Mouse (Mus musculus) CH12.LX (cell line): ENCODE data around the gene Eps15. TPM values are rescaled to one million over a fixed set of nuclear protein-coding genes. Genes with fewer than 3 reads are reported as not detected.

ENCODE experiments used
- DNase-seq: peaks from one replicate; pipeline ENCODE4 v3.0.0-alpha.2; 2013; ENCODE audit errors: extremely low read depth
- H3K27ac ChIP-seq: 2 replicates; pipeline ENCODE4 v1.5.1; 2012; ENCODE audit warnings: low read depth, mild to moderate bottlenecking, control low read depth, moderate library complexity; ENCODE audit not compliant: insufficient read depth
- H3K27me3 ChIP-seq: replicated peaks from 2 replicates; pipeline ENCODE3; 2012; ENCODE audit warnings: inconsistent platforms
- H3K36me3 ChIP-seq, 2 experiments: replicated peaks in 1 of 2; 2 replicates each; pipeline versions ENCODE3 to v1.6.1; 2012; ENCODE audit warnings: inconsistent platforms in 1 of 2, low read length in 1 of 2, mild to moderate bottlenecking in 1 of 2, mixed read lengths in 1 of 2, moderate library complexity in 1 of 2; ENCODE audit not compliant: control insufficient read depth in 1 of 2, insufficient read depth in 1 of 2
- H3K4me1 ChIP-seq, 2 experiments: 2 replicates each; pipeline ENCODE4 v1.6.1; 2012; ENCODE audit warnings: inconsistent platforms in 1 of 2, moderate library complexity in 1 of 2; ENCODE audit not compliant: insufficient read depth in 2 of 2, control insufficient read depth in 1 of 2
- H3K4me2 ChIP-seq: 2 replicates; pipeline ENCODE4 v1.6.1; 2012; ENCODE audit warnings: low read depth, mild to moderate bottlenecking, control low read depth; ENCODE audit not compliant: poor library complexity, insufficient read depth, severe bottlenecking
- H3K4me3 ChIP-seq, 3 experiments: fragments of 150-350 bp in 1 of 3; sonication (generic) in 1 of 3; replicated peaks in 1 of 3; 2 replicates each; pipeline versions ENCODE3 to v1.5.1; 2011 to 2012; ENCODE audit warnings: low read depth in 2 of 3, low read length in 2 of 3, mild to moderate bottlenecking in 2 of 3, moderate library complexity in 2 of 3, control low read depth in 1 of 3, improper control_type of control experiment in 1 of 3, inconsistent platforms in 1 of 3, mixed read lengths in 1 of 3; ENCODE audit not compliant: poor library complexity in 1 of 3
- H3K79me2 ChIP-seq: replicated peaks from 2 replicates; pipeline ENCODE4 v1.6.1; 2012; ENCODE audit warnings: mild to moderate bottlenecking, moderate library complexity; ENCODE audit not compliant: control insufficient read depth, poor library complexity, insufficient read depth, severe bottlenecking; ENCODE audit errors: extremely low read depth
- H3K9ac ChIP-seq: 2 replicates; pipeline ENCODE4 v1.6.1; 2012; ENCODE audit warnings: low read depth, mild to moderate bottlenecking, control low read depth, moderate library complexity; ENCODE audit not compliant: insufficient read depth
- H3K9me3 ChIP-seq: replicated peaks from 2 replicates; pipeline ENCODE3; 2012; ENCODE audit warnings: low read length, inconsistent platforms, mixed read lengths
- CHD2 ChIP-seq: IDR thresholded peaks from 2 replicates; pipeline ENCODE4 v1.6.1; 2011; ENCODE audit warnings: low read length, improper control_type of control experiment
- CTCF ChIP-seq, 2 experiments: IDR thresholded peaks in 1 of 2; conservative IDR thresholded peaks in 1 of 2; 2 replicates each; pipeline ENCODE4 v1.5.1; 2011 to 2012; ENCODE audit warnings: low read depth in 2 of 2, low read length in 2 of 2, improper control_type of control experiment in 1 of 2, inconsistent platforms in 1 of 2, mild to moderate bottlenecking in 1 of 2, moderate library complexity in 1 of 2
- E2F4 ChIP-seq: IDR thresholded peaks from 2 replicates; pipeline ENCODE4 v1.6.1; 2011; ENCODE audit warnings: low read depth, low read length, improper control_type of control experiment; ENCODE audit not compliant: insufficient replicate concordance
- ELF1 ChIP-seq: IDR thresholded peaks from 2 replicates; pipeline ENCODE4 v1.6.1; 2014; ENCODE audit warnings: low read depth, mild to moderate bottlenecking, inconsistent platforms, low read length, improper control_type of control experiment
- IRF4 ChIP-seq: IDR thresholded peaks from 2 replicates; pipeline ENCODE4 v1.6.1; 2014; ENCODE audit warnings: low read depth, mild to moderate bottlenecking, inconsistent platforms, low read length, improper control_type of control experiment
- JUN ChIP-seq: IDR thresholded peaks from 2 replicates; pipeline ENCODE4 v1.6.1; 2011; ENCODE audit warnings: low read depth, mild to moderate bottlenecking, low read length, improper control_type of control experiment, moderate library complexity; ENCODE audit not compliant: insufficient read depth
- JUND ChIP-seq: conservative IDR thresholded peaks from 2 replicates; pipeline ENCODE4 v1.6.1; 2011; ENCODE audit warnings: low read depth, low read length, improper control_type of control experiment
- KAT2A ChIP-seq: IDR thresholded peaks from 2 replicates; pipeline ENCODE4 v1.6.1; 2012; ENCODE audit warnings: low read length, improper control_type of control experiment, inconsistent platforms; ENCODE audit not compliant: insufficient replicate concordance
- MAZ ChIP-seq: IDR thresholded peaks from 2 replicates; pipeline ENCODE4 v1.6.1; 2012; ENCODE audit warnings: low read depth, mild to moderate bottlenecking, inconsistent platforms, low read length, improper control_type of control experiment, moderate library complexity
- MXI1 ChIP-seq: IDR thresholded peaks from 2 replicates; pipeline ENCODE4 v1.6.1; 2011; ENCODE audit warnings: mild to moderate bottlenecking, low read depth, low read length, improper control_type of control experiment
- MYC ChIP-seq: IDR thresholded peaks from 2 replicates; pipeline ENCODE4 v1.6.1; 2011; ENCODE audit warnings: low read depth, mild to moderate bottlenecking, improper control_type of control experiment, low read length
- NELFE ChIP-seq: IDR thresholded peaks from 2 replicates; pipeline ENCODE4 v1.6.1; 2011; ENCODE audit warnings: low read depth, low read length, improper control_type of control experiment
- NRF1 ChIP-seq: IDR thresholded peaks from 2 replicates; pipeline ENCODE4 v1.6.1; 2014; ENCODE audit warnings: low read depth, mild to moderate bottlenecking, inconsistent platforms, low read length, improper control_type of control experiment, moderate library complexity
- PAX5 ChIP-seq: IDR thresholded peaks from 2 replicates; pipeline ENCODE4 v1.6.1; 2012; ENCODE audit warnings: low read length, inconsistent platforms, mixed read lengths
- RCOR1 ChIP-seq: conservative IDR thresholded peaks from 2 replicates; pipeline ENCODE4 v1.6.1; 2012; ENCODE audit warnings: low read depth, mild to moderate bottlenecking, inconsistent platforms, low read length, improper control_type of control experiment
- TCF12 ChIP-seq: IDR thresholded peaks from 2 replicates; pipeline ENCODE4 v1.6.1; 2014; ENCODE audit warnings: low read depth, mild to moderate bottlenecking, inconsistent platforms, low read length, improper control_type of control experiment
- USF2 ChIP-seq: conservative IDR thresholded peaks from 2 replicates; pipeline ENCODE4 v1.6.1; 2011; ENCODE audit warnings: low read depth, low read length, improper control_type of control experiment
- ZC3H11A ChIP-seq: IDR thresholded peaks from 2 replicates; pipeline ENCODE4 v1.6.1; 2012; ENCODE audit warnings: low read depth, mild to moderate bottlenecking, inconsistent platforms, low read length, improper control_type of control experiment
- ZKSCAN1 ChIP-seq: IDR thresholded peaks from 2 replicates; pipeline ENCODE4 v1.6.1; 2012; ENCODE audit warnings: low read depth, inconsistent platforms, low read length, improper control_type of control experiment, borderline replicate concordance
- dilution Hi-C: fragments of 300-500 bp; cut with MboI; formaldehyde crosslinking; loops from 2 replicates; pipeline ENCODE4 v1.14.3; 2020; ENCODE audit warnings: low sequenced_read_pairs; ENCODE audit not compliant: extremely low pct_unique_long_range_greater_than_20kb, extremely low pct_ligation_motif_present
- in situ Hi-C: fragments of 300-500 bp; cut with MboI; formaldehyde crosslinking; loops from 3 replicates; pipeline ENCODE4 v1.14.3; 2019; ENCODE audit warnings: low sequenced_read_pairs, low pct_ligation_motif_present, low pct_unique_long_range_greater_than_20kb, mixed read lengths
- polyA plus RNA-seq: library from polyadenylated mRNA; unstranded; fragments of >175 nt; gene quantifications from 2 replicates; pipeline ENCODE4 v1.2.1, GENCODE M21; 2012; ENCODE audit warnings: low read depth; ENCODE audit not compliant: insufficient read length
- total RNA-seq, 2 experiments: library from RNA; depleted of rRNA; stranded (reverse); fragments of 300-350 nt in 1 of 2; fragments of >200 nt in 1 of 2; gene quantifications; 2 replicates each; pipeline ENCODE4 v1.2.3; 2012 to 2014

The Eps15 gene
- total and polyA plus RNA-seq, 3 experiments: 23.4 to 60.4 (median 39.6) TPM

GRCm38 (mm10) chr4:109412233-109412632 lies 132.2 kb downstream of the Eps15 start:
- Histone ChIP-seq H3K9ac (no peak overlapping the region), H3K27ac (no peak overlapping the region), H3K4me1 (peaks cover 5 to 40% of the 10 kb centered on the region in 2 experiments), H3K9me3 (no peaks in the 10 kb centered on the region), H3K4me2 (no peak overlapping the region), H3K27me3 (no peaks in the 10 kb centered on the region), H3K4me3 (no peak overlapping the region), H3K36me3 (no peaks in the 10 kb centered on the region), H3K79me2 (no peaks in the 10 kb centered on the region)
- in situ Hi-C loops: no loop called here
- TF ChIP-seq CHD2 (no peak), MAZ (no peak), CTCF (conservative IDR thresholded peaks at IDR 0.05 in 1 of 2, IDR thresholded peaks at IDR 0.05 in 1 of 2; ENCODE audit: low read depth in 2 of 2, low read length in 2 of 2) (no peak), ELF1 (no peak), NELFE (no peak), RCOR1 (no peak), MXI1 (no peak), KAT2A (no peak), USF2 (no peak), TCF12 (no peak), PAX5 (no peak), MYC (no peak), NRF1 (no peak), ZKSCAN1 (no peak), JUN (no peak)
- dilution Hi-C loops: no loop called here
- no peak for DNase-seq

GRCm38 (mm10) chr4:109417998-109418397 lies 137.9 kb downstream of the Eps15 start:
- peaks cover 8 to 35% of the 10 kb centered on the region in 2 experiments for H3K4me1 ChIP-seq
- dilution Hi-C loops: no loop called here
- no peak for DNase-seq
- H3K9me3 ChIP-seq: no peaks in the 10 kb centered on the region
- H3K79me2 ChIP-seq: no peaks in the 10 kb centered on the region
- H3K9ac ChIP-seq: no peak overlapping the region
- H3K4me2 ChIP-seq: no peak overlapping the region
- no peaks in the 10 kb centered on the region for H3K27me3 ChIP-seq
- no peaks in the 10 kb centered on the region for H3K36me3 ChIP-seq
- H3K4me3 ChIP-seq: no peak overlapping the region
- in situ Hi-C loops: no loop called here
- TF ChIP-seq JUND: no peak
- no peak for TF ChIP-seq KAT2A
- no peak for TF ChIP-seq ZC3H11A
- no peak for TF ChIP-seq IRF4
- TF ChIP-seq E2F4: no peak
- no peak for TF ChIP-seq USF2
- H3K27ac ChIP-seq: no peak overlapping the region
